Mouse (Mus musculus) liver, embryonic 14.5 days (tissue): ENCODE results near the gene Fam193a.

Experiments
- CTCF ChIP-seq: IDR thresholded peaks from 2 replicates; pipeline ENCODE4 v1.5.1; 2016; ENCODE audit warnings: antibody characterized with exemption, low read depth, control low read depth
- EP300 ChIP-seq: IDR thresholded peaks from 2 replicates; pipeline ENCODE4 v1.6.1; 2016; ENCODE audit warnings: antibody characterized with exemption, low read depth

GRCm38 (mm10) chr5:34446207-34446606, 76.5 kb downstream of the Fam193a start:
- TF ChIP-seq EP300 (no peak), CTCF (no peak)
